Mouse (Mus musculus) cerebellum, adult (tissue): ENCODE measurements around the gene Bhlhb9.
"Not testable (repeated sequence)": the region's sequence is repeated elsewhere in the genome, so short reads cannot be mapped to it uniquely, and the experiment has no call there.

Source experiments
- ATAC-seq: cut with Nextera tagmentation; 2 replicates; pipeline ENCODE4 v1.9.2; 2017; ENCODE audit warnings: mild to moderate bottlenecking, moderate library complexity, mixed read lengths; ENCODE audit not compliant: insufficient number of reproducible peaks, low FRiP score, low TSS enrichment

Gene Bhlhb9

DNA sequence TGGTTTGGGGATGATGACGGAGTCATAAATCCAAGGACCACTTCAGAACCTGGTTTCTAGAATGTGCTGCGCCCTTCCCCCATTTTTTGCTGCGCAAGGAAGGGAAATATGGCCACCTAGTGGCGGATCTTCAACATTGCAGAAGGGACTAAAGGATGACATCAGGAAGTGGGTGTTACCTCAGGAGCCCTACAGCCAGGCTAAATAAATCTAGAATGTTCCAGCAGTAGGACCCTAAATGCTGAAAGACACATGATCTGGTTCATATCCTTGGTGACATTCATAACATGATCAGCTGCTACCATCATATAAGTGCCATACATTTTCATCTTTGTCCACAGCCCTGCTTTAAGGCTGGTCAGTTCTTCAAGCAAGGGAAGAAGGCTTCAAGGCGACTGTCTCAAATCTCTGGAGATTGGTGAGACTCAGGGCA is at the start of gene Bhlhb9:
Gene Bhlhb9, plus strand, starts transcription at position 383 of the 433 bp plus-strand sequence.
- peak; percentile 76 for ATAC-seq

- ATAC-seq = peak; percentile 20; the same call in 1 of the 2 replicates
Measured at GRCm38 (mm10) chrX:135752832-135753231, 44.6 kb upstream of the Bhlhb9 start.

- ATAC-seq = no peak
Measured at GRCm38 (mm10) chrX:135761707-135762106, 35.7 kb upstream of the Bhlhb9 start.

GRCm38 (mm10) chrX:135768043-135768548 is 29.3 kb upstream of the Bhlhb9 start:
- no peak for ATAC-seq

- ATAC-seq = no peak
Measured at GRCm38 (mm10) chrX:135768565-135768964, 28.8 kb upstream of the Bhlhb9 start.

DNA sequence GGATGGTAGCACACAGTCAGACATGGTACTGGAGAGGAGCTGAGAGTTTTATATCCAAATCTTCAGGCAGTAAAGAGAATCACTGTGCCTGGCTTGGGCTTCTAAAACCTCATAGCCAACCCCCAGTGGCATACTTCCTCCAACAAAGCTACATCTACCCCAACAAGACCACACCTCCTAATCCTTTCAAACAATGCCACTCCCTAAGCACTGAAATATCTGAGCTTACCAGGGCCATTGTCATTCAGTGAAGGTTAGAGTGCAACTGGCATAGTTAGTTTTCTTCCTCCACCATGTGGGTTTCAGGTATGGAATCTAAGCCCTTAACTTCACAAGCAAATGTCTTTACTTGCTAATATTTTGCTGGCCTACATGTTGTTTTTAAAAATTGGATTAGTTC is 5.9 kb upstream of the Bhlhb9 start:
- no peak for ATAC-seq

DNA sequence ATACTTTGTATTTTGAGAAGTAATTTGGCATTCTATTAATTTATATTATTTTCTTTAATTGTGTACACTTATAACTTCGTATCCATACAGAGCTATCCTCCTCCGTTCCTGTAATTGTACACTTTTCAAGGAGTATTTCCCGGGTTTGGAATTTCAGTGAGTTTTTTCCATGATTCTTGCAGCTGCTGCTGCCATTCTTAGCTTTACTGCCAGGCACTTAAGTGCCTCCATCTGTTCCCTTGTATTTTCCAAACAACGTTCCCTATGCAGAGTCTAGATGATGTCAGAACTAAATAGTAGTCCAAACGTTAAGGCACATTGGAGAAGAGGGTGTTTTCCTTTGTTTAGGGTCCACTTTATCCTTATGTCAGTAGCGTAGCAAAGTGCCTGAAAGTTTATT is 5.1 kb upstream of the Bhlhb9 start:
- ATAC-seq = no peak

GRCm38 (mm10) chrX:135795591-135796304 is 1.6 kb upstream of the Bhlhb9 start:
- peak; percentile 59 for ATAC-seq

GRCm38 (mm10) chrX:135796305-135797211 is 836 bp upstream of the Bhlhb9 start:
- peak; percentile 41 for ATAC-seq

DNA sequence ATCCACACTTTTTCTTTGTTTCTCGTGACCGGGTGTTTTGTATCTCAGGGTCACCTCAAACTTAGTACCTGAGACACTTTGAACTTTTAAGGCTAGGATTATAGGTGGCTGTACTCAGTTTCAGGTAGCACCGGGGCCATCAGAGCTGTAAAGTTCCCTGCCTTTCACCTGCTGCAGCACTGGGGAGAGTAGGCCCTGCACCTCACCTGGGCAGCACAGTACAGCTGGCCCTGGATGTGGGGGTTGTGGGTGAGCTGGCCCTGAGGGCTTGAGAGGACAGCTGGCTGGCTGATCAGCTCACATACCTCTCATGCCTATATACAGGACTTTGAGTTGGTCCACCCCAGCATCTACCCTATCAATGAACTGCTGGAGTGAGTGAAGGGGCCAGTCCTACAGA is 6.8 kb downstream of the Bhlhb9 start:
- no peak for ATAC-seq

DNA sequence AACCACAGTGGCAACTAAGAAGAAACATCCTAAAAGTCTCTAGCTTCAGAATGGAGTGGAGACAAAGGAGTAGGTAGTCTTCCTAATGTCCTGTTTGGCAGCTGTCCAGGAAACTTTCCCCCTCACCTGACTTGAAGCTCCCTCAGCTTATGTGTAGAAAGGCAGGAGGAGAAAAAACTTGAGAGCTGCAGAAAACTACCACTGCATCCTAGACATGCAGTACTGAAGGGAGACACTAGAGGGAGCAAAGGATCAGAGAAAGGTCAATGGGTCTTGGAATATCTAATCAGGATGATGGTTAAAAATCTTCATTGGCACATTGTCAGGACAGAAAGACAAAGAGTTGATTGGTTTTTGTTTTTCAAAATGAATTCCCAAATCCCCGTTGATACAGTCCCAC is 8.4 kb downstream of the Bhlhb9 start:
- ATAC-seq = 0 out of 2 replicates have a peak, but pooled peaks have one; percentile 45

DNA sequence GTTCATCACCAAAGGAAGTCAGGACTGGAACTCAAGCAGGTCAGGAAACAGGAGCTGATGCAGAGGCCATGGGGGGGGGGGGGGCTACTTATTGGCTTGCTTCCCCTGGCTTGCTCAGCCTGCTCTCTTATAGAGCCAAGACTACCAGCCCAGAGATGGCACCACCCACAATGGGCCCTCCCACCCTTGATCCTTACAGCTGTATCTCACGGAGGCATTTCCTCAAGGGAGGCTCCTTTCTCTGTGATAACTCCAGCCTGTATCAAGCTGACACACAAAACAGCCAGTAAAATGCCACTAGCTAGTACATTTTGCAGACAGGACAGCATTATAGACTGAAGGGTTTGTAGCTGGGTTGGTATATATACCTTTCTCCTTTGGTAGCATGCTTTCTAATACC is 38.5 kb downstream of the Bhlhb9 start:
- not testable (repeated sequence) for ATAC-seq

- ATAC-seq = no peak
Measured at GRCm38 (mm10) chrX:135837896-135838295, 40.5 kb downstream of the Bhlhb9 start.

GRCm38 (mm10) chrX:135838521-135839360 is 41.3 kb downstream of the Bhlhb9 start, which contains the start of gene Gprasp2:
Gene Gprasp2 (plus strand): TSS chrX:135839034.
- peak; percentile 67 for ATAC-seq

- peak; percentile 76 for ATAC-seq
Measured at GRCm38 (mm10) chrX:135839397-135840391, 42.3 kb downstream of the Bhlhb9 start.

DNA sequence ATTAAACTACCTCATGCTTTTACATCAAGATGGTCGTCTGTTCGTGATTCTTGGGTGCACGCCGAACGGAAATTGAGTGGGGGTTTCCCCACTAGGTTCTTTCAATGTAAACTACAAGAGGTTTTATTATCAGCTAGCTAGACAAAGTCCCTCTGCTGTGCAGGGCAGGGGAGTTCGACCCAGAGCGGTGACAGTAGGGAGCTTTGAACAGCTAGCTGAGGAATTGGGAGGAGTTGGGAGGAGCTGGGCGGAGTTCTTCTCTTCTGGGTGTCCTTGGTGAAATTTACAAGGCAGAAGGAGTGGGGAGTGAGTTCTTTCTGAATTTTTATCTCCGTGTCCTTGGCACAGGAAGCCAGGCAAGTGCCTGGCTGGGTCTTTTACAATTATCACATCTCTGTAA is 69.4 kb downstream of the Bhlhb9 start:
- ATAC-seq = not testable (repeated sequence)

GRCm38 (mm10) chrX:135876679-135877078 is 79.3 kb downstream of the Bhlhb9 start:
- no peak for ATAC-seq

GRCm38 (mm10) chrX:135879626-135880025 is 82.2 kb downstream of the Bhlhb9 start:
- ATAC-seq = no peak
